Mouse (Mus musculus) spleen, postnatal 4 days (tissue): Measurements from ENCODE around the gene Gm4792.

Experiments
- DNase-seq, 2 experiments: peaks; one replicate each; pipeline ENCODE4 v3.0.0; 2022; ENCODE audit warnings: low spot score in 2 of 2

Gm4792 gene

DNA sequence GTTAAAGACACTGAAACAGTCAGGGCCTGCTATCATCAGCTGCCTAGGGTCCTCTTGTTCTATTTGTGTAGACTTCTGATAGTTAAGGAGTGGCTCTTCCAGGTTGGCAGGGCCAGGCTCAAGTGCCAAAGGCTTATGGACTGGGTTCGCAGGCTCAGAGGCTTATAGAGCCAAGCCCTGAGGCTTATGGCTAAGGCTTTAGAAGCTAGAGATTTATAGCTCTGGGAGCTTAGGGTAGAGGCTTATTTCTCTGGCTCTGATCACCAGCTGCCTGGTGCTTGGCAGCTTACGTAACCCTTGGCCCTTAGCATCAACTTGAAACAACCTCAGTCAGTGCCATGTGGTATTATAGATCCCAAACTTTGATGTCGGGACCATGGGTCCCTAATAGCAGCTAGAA is at the start of gene Gm4792:
Gene Gm4792 (minus strand): TSS at position 233 of the 400 bp plus-strand sequence.
- no peak for DNase-seq

DNA sequence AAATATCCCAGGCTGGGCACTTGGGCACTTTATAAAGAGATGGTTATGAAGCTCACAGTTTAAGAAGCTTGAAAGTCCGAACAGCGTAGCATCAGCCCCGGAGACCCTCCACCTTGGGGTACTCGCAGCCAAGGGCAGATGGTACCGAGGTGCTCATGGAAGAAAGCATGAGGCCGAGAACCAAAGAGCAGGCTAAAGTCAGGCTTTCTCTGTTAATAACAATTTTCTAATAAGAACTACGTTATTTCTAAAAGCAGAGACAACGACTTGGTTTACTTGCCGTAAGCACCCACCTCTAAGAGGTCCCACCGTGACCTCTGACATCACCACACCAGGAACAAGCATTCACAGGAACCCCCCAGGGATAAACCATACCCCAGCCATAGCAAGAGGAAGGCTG is 49.5 kb upstream of the Gm4792 start:
- DNase-seq = no peak

DNA sequence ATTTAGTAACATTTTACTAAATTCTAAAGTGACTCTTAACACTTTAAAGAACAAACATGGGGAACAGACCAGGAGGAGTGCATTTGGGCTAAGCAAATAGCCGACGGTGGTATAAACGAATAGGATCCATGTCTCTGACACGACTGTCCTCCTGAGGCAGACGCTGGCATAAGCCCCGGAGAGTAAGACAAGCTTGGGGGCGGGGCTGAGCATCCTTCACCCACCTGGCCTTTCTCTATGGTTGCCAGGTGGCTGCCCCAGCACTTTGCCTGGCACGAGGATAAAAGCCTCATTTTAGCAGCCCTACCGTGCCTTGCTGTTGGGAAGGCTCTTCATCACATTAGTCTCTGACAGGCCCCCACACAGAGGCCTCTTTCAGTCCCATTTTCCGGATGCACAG is 48.8 kb upstream of the Gm4792 start:
- DNase-seq = no peak

DNA sequence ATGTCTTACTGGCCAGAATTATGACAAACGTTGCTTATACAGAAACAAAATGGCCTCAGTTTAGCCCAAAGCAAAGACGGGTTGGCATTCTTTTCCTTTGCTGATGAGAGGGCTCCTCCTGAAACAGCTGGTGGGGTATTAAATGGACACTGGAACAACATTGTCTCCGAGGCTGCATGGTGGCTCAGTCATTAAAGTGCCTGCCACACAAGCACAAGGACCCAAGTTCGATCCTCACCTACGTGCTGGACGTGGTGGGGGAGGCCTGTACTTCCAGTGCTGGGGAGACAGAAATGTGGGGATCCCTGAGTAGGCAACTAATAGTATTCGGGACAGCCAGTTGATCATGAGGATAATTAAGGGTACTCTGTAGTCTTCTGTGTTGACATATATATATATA is 48.1 kb upstream of the Gm4792 start:
- no peak for DNase-seq

DNA sequence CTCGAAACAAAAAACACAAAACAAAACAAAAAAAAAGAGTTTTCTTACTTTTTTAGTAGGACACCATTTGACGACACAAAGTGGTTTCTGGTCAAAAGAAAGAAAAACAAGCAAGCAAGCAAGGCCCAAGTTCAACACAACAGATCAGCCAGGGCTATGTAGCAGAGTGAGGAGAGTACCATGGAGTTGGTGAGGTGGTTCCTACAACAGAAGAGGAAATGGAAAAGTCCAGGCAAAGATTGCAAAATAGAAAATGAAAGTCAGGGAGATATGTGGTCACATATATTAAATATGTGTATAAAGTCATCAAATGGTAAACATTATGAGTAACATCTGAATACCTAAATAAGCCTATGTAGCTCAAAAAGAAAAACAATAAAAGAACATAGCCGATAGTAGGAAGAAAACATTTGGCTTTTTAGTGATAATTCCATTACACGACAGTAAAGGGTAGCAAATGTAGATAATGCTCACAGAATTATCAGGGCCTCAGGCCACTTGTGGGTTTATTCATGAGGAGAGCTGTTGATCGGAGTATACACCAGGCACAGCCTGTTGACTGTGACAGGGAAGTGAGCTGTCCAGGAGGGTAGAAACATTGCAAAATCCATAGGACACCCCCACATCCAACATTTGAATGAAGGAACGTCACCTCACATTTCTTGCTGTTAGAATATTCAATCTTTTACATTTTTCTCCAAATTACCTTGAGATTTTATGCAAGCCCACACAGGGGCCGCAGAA is 47.2 kb upstream of the Gm4792 start:
- DNase-seq = no peak

DNA sequence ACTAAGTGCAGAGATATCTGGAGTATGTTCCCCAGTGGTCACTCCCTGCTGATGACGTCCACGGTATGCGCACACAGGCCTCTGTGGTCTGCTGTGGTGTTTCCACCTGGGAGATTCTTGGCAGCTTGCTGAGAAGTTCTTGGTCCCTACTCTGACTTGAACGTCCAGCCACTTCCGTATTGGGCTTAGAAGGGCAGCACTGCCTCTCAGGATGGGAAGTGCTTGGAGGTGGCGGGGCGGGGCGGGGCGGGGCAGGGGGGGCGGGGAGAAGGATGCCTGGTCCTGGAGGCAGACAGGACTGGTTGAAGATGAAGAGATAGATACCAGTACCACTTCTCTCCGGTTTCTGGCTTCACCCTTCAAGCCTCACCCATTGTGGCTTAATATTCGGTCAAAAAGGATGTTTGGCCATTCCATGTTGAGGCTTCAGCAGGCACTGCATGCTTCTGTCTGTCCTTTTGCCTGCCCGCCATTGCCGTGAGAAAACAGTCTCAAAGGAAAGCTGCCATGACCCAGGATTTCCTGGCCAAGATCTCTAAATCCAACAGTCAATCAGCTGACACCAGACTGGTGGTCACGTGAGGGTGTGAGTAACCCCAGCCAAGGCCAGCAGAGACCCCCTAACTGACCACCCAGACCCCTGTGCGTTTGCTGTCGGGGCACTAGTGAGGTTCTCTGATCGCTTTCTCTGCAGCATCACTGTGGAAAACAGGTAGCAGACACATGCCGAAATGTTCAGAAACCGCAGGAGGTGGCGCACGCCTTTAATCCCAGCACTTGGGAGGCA is 46.3 kb upstream of the Gm4792 start:
- no peak for DNase-seq

DNA sequence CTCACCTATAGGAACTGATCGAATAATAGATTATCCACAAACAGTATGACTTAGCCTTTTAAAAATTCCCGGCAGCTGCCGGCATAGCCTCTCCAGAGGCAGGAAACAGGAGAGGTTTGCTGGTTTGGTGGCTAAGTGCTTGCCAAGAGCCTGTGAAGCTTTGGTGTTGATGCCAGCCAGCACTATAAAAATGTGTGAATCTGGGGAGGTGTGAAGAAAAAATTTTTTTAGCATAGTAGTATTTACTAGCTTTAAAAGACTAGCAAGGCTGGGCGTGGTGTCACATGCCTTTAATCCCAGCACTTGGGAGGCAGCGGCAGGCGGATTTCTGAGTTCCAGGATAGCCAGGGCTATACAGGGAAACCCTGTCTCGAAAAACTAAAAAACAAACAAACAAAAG is 45.1 kb upstream of the Gm4792 start:
- DNase-seq = no peak

DNA sequence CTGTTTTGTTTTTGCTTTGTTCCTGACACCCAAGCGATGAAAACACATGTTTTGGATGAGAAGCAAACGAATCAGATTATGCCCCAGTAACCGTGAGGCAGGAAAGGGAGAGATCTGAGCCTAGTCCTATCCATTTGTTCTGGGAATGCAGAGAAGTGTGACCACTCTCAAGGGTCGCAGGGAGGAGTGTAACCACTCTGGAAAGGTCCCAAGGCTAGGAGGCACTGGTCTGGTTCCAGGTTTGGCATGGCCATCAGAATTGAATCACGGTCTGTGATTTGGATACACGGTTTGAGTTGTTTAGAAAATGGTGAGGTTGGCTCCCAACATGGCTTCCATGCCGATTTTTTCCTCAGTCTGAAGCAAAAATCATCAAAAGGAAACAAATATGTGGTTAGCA is 43.8 kb upstream of the Gm4792 start:
- no peak for DNase-seq

DNA sequence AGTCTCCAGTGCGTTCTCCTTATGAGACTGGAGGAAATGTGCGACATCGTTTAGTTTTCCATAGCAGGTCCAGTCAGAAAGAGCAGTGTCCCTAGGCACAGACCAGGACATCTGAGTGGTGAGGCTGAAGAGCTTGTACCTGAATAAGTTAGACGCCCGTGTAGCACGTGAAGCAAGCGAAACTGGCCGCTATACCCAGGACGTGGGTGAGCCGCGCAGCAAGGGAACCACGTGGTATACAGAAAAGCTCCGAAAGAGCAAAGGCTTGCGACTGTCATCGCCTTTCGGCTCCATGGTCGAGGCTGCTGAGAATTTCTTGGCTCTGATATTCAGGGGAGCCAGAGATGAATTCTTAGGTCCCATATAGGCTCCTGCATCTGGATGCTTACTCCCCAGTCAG is 43.0 kb upstream of the Gm4792 start:
- DNase-seq = no peak

DNA sequence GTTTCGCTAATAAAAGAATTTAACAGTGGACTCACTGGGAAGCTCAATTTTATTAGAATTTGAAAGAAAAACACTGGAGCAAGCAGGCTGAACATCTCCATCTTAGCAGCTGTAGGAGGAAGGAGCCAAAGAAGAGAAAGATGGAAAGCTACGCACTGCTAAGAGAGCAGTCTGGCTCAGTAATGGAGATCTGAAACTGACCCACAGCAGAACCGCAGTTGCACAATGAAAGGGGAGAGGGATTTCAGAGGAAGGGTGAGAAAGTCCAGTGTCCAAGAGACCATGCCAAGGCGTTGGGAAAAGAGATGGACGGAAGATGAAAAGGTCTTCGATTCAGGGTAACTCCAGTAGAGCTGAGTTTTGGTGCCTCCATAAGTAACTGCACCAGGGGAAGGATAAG is 37.6 kb upstream of the Gm4792 start:
- no peak for DNase-seq

DNA sequence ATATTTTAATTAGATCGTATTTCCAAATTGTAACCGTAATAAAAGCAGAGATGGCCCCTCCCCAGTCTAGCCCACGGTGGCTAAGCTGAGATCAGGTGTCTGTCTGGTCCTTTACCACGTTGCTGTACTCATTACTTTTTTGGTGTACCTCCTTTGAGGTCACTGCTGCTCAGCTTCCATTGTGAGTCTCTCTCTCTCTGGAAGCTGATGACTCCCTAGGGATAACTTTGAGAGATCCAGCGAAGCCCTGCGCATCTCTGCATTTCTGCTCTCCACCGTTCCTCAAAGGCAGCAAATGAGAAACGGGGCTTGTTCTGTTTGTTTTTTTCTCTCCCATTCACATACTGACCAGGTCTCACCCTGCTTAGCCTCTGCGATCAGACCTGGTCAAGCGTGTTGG is 36.5 kb upstream of the Gm4792 start:
- DNase-seq = no peak

DNA sequence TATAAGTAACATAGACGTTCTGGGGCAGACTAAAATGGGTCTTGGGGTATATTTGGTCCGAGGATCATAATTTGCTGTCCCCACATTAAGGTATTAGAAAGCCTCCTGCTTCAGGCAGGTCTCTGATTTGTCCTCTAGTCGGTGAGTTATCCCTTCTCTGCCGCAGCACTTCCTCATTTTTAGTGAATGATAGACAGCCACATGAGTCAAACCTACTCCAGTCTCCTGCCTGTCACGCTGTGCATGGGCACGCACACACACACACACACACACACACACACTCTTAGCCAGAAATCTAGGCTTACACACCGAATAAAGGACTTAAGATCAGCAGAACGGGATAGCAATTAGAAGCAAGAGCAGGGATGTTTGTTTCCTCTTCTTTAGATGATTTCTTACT is 34.8 kb upstream of the Gm4792 start:
- DNase-seq = no peak

DNA sequence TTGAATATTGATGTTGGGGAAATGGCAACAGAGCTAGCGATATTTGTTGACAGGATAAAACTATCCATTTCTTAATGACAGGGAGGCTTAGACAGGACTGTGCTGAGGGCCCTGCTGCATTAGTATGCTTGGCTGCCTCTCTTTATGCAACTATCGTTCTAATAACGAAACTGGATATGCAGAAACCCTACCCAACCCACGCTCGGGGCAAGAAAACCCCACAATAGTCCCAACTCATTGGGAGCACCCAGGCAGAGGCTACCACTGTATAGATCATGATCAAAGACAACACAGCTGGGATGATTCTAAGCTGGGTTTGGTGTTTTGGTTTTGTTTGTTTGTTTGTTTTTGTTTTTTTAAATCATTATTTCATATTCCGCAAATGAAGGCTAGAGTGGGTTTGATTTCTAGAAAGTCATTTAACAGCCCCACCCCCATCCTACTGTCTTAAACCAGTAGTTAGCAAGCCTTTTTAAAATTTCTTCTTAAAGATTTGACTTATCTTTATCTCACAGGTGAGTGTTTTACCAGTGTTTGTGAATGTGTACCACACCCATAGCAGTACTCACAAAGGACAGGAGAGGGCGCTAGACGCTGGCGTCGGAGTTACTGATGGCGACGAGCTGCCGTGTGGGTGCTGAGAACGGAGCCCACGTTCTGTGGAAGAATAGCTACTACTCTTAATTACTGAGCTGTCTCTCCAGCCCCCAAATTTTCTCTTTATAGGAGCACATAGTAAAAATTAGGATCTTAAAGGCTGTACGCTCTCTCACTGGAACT is 34.0 kb upstream of the Gm4792 start:
- DNase-seq = no peak

DNA sequence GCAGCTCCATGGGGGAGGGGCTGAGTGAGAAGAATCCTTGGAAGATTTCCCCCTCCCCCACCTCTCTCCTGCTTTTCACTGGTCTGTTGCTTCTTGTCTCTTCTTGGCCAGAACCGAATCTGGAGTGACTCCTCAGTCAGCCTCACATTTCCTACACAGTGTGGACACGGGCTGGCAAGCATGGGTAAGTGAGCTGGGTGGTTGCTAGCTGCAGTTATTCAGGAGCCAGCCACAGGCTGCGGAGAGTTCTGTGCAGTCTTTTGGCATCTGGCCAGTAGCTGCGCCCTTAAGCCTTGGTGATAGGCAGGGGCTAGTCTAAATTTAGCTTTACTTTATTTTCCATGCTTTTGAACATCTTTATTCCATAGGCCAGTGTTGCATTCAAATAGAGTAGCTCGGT is 31.5 kb upstream of the Gm4792 start:
- no peak for DNase-seq

DNA sequence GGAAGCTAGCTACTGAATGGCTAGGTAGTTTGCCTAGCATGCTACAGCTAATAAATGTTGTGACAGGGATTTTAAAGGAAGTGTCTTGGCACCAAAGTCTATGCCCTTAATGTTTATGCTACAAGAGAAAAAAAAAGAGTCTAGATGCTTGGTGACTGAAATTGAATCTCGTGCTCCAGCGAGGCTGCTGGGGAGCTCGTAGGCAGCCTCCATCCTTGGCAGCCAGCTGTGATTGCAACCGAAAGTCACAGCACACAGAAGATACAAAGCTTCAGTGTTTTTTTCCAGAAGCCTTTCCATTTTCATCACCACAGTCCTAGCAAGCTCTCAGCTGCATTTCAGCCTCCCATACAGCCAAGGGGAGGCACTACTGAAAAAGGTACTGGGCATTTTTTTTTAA is 20.1 kb upstream of the Gm4792 start:
- DNase-seq = no peak

DNA sequence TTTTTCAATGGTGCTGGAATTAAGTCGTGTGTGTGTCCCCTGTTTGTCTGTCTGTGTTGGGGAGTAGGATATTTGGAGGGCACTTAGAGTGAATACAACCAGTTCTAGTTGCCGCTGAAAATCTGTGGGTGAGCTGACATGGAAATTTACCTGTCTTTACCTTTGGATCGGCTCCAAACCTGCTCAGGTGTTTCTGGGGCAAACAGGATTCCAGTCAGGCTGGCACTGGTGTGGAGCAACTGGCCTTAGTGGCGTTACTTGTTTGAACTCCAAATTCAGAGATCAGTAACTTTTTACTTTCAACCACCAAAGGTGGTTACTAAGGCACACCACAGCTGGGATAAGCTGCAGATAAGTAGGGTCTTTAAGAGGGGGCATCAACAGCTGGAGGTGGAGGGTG is 14.6 kb upstream of the Gm4792 start:
- no peak for DNase-seq

DNA sequence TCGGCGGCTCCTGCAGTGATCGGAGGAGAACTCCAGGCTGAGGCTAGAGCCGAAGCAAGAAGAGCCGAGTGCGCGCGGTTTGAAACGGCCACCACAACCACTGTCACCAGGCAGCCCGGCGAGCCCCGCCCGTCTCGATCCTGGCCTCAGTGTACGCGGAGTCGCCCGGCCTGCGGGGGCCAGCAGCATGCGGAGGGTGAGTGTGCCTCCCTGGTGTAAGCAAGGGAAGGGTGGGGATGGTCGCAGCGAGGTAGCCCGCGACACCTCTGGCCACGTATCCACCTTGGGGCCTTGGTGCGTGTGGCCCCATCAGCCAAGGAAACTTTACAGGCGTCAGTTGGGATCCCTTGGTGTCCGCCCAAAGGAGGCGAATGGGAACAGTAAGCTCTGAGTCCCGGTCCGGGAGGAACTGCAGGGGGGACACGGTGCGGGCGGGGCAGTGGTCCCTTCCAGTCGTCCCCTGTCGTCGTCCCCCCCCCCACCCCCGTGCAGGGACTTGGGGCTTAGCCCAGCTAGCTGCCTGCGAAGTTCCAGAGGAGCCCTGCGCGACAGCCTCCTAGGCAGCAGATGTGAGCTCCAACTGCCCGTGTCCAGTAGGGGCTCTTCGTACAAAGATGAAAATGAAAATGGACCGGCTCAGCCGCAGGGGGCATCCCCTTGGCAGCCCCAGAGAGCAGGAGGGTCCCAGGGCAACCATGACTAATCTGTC is 13.7 kb upstream of the Gm4792 start:
- DNase-seq = no peak

DNA sequence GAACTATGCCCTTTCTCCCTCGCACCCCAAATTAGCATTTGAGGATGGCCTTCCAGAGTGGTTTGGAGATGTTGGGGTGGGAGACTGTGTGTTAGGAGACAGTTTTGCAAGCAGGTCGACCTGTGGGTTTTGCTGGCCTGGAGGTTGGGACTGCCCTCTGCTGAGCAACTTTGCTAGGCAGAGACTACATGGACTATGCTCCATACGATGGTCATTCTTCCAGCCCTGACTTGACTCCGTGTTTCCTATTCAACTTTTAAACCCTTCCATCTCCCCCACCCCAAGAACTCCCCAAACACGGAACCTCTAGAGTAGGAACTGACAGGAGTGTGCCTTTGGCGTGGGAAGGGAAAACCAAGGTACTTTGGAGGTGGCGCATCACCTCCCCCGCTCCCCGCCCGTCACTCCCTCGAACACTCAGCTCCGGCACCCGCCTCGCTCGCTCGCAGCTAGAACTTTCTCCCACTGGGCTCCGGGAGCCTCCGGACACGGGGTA is 13.1 kb upstream of the Gm4792 start, which contains the start of gene Tmcc3:
Gene Tmcc3 (plus strand): TSS at position 439 of the 496 bp plus-strand sequence.
- no peak for DNase-seq

DNA sequence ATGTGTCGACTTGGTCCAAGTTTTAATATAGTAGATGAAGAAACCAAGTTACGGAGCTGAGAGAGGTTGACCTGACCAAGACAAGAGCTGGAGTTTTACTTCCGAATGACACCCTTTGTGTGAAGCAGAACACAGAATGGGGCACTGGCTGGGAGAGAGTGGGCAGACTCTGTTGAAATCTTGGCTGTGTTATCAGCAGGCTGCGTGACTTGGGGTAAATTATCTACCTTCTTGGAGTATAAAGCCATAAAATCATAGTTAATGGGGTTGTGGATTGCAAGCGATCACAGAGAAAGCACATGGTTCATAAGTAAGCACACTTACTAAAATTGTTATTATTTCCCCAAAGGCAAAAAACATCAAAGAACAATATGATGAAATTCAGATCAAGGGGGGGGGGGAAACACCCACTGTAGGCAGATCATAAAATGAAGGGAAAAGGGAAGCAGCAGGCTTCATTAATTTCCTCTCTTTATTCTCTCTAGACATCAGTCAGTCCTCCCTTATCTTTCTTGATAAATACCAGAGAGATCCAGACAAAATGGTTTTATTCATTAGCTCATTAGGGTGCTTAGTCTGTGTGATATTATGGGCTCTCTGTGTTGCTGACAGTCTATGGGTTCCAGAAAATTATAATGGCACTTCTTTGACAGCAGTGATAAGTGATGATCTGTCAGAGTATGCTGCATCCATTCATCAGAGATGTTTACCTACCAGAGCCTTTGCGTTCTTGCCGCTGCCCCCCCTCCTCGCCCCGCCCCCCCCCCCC is 12.2 kb upstream of the Gm4792 start:
- no peak for DNase-seq

DNA sequence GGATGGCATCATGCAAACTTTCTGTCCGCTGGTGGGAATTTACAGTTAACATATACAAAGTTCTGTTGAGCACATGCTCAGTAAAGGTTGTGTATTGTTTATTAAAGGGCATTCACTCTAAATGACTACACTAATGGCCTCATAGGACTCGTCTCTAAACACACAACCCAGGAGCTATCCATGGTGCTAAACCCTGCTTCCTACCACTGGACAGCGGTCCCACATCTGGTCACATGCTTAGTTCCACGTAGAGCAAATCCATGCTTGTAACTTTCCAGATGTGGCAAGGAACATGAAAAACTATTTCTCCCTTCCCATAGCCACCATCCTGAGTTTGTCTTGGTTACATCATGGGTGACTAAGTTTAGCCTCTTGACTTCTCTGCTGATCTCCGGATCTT is 7.0 kb upstream of the Gm4792 start:
- DNase-seq = no peak

DNA sequence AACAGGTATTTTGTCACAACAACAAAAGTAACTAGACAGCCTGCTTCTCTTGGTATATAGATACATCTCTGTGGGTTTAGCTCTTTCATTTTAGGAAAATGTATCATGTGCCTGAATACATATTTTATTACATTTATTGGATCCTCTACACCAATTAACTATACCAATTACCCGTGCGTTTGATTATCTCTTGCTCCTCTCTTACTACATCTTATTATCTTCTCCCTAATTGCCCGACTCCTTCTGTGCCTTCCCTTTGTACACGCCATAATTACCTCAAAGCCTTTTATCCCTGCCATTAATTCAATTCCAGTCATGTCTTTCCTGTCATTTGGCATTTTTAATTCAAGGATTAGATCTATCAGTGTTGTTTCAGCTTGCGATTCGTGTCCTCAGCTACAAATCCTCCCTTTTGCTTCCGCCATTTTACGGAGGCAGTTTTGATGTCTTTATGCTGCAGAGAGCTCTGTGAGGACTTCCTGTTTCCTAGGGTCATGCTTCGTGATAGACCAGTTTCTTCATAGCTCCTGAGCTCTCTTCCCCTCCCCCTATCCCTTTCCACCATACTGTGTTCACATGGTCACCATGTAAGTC is 5.7 kb upstream of the Gm4792 start:
- DNase-seq = no peak
